Mouse (Mus musculus) ES-Bruce4 (cell line): Measurements from ENCODE around the gene Cldn10. TPM values are rescaled to one million over a fixed set of nuclear protein-coding genes. Genes with fewer than 3 reads are reported as not detected.
A peak's percentile ranks its signal among the peaks of the same experiment; 100 is the strongest.
"Not testable (repeated sequence)": the region's sequence is repeated elsewhere in the genome, so short reads cannot be mapped to it uniquely, and the experiment has no call there.

Source experiments
- H3K27ac ChIP-seq: 2 replicates; pipeline ENCODE4 v1.5.1; 2012; ENCODE audit warnings: low read length, inconsistent platforms; ENCODE audit not compliant: insufficient read depth
- H3K27me3 ChIP-seq: 2 replicates; pipeline ENCODE4 v1.6.1; 2012; ENCODE audit warnings: mild to moderate bottlenecking, low read length, inconsistent platforms; ENCODE audit not compliant: control insufficient read depth, poor library complexity, insufficient read depth, severe bottlenecking
- H3K36me3 ChIP-seq: 2 replicates; pipeline ENCODE4 v1.6.1; 2012; ENCODE audit warnings: inconsistent platforms, mild to moderate bottlenecking, low read length, moderate library complexity; ENCODE audit not compliant: control insufficient read depth, poor library complexity, insufficient read depth, severe bottlenecking
- H3K4me1 ChIP-seq: one replicate; pipeline ENCODE4 v1.8.1; 2011; ENCODE audit warnings: low read length; ENCODE audit not compliant: control insufficient read depth, insufficient read depth
- H3K4me3 ChIP-seq: 2 replicates; pipeline ENCODE4 v1.5.1; 2011; ENCODE audit warnings: low read depth, mild to moderate bottlenecking, low read length
- H3K9ac ChIP-seq: 2 replicates; pipeline ENCODE4 v1.6.1; 2012; ENCODE audit warnings: low read depth, mild to moderate bottlenecking, inconsistent platforms; ENCODE audit not compliant: poor library complexity, severe bottlenecking
- H3K9me3 ChIP-seq: replicated peaks from 2 replicates; pipeline ENCODE4 v1.6.1; 2012; ENCODE audit warnings: mild to moderate bottlenecking, low read length, inconsistent platforms; ENCODE audit not compliant: control insufficient read depth, poor library complexity, insufficient read depth, severe bottlenecking
- CTCF ChIP-seq: IDR thresholded peaks from one replicate; pipeline ENCODE4 v1.8.1; 2011; ENCODE audit warnings: low read depth, low read length
- EP300 ChIP-seq: IDR thresholded peaks from 2 replicates; pipeline ENCODE4 v1.6.1; 2011; ENCODE audit warnings: low read depth, low read length; ENCODE audit not compliant: insufficient read depth
- POLR2A ChIP-seq: IDR thresholded peaks from one replicate; pipeline ENCODE4 v1.8.1; 2011; ENCODE audit warnings: low read length; ENCODE audit not compliant: insufficient read depth
- polyA plus RNA-seq: library from polyadenylated mRNA; stranded (reverse); fragments of >200 nt; gene quantifications from 2 replicates; pipeline ENCODE4 v1.2.4, GENCODE M21; 2011; ENCODE audit warnings: low read depth; ENCODE audit not compliant: missing spikeins, insufficient read depth, insufficient read length

Cldn10 gene
- polyA plus RNA-seq, 1 experiment = not detected

DNA sequence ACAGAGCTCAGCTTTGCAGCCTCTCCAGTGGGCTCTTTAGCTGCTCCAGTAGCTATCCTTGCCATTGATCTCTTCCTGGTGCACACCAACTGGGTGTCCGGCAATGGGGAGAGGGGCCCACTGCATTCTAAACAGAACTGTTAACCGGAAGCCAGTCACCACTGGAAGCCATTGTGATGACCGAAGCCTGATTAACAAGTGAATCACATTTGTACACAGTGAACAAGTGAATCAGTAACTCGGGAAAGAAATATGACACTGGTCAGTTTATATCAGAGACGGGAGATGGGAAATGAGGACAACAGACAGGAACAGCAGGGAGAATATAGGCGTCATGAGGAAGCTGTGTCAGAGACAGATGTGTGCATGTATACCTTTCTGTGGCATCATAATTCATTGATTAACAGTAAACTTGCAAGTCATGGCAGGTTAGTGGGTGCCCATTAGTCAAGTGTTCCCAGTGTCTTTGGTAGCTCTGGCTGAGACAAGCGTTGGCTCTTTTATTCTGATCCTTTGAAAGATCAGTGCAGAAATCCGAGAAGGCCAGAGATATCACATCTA, 36.4 kb upstream of the Cldn10 start:
- no peaks in the 10 kb centered on the region for H3K27me3 ChIP-seq
- peak overlapping the region; percentile 74 for H3K27ac ChIP-seq
- peaks cover 4% of the 10 kb centered on the region; the same call in 1 of the 2 replicates for H3K9me3 ChIP-seq
- H3K36me3 ChIP-seq = no peaks in the 10 kb centered on the region
- TF ChIP-seq EP300 (peak; percentile 95), POLR2A (no peak), CTCF (no peak)
- H3K4me1 ChIP-seq = peaks cover 7% of the 10 kb centered on the region
- no peak overlapping the region for H3K9ac ChIP-seq
- no peak overlapping the region for H3K4me3 ChIP-seq

DNA sequence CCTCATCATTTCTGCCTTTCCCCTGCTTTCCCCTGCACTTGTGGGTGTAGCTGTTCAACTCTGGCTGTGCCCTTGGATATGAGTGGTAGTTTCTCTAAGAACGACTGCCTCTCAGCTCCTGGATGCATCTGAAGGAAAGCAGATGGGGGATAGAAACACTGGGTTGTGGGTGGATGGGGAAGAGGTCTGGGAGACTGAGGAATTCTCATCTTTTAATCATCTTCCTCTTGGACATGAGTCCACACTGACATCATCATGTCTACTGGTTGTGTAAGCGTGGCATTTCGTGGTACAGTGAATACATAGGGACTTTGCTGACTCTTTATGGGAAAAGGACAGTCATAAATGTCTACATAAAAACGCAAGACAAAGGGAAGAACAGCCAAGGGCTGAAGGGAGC, 31.7 kb upstream of the Cldn10 start:
- TF ChIP-seq POLR2A (no peak), CTCF (no peak), EP300 (no peak)
- no peaks in the 10 kb centered on the region for H3K36me3 ChIP-seq

DNA sequence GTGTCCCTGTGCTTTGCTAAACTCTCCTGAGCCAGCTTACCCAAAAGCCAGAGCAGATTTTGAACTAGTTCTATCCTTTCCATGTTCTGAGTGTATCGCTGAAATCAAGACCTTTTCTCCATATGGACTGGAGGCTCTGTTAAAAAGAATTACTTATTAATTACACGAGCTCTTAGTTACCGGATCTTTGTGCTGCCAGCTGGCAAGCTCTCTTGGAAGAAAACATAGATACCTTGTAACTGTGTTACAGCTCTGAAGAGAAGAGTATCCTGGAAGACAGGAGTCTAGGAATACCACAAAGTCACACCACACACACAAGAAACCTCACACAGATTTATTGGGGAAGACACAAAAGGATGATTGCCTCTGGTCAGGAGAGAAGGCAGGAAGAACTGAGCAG, 31.1 kb upstream of the Cldn10 start:
- no peaks in the 10 kb centered on the region for H3K36me3 ChIP-seq
- no peak overlapping the region for H3K27ac ChIP-seq
- H3K27me3 ChIP-seq = no peaks in the 10 kb centered on the region
- H3K4me3 ChIP-seq = no peak overlapping the region
- H3K9ac ChIP-seq = no peak overlapping the region
- TF ChIP-seq CTCF = no peak
- no peak for TF ChIP-seq EP300
- TF ChIP-seq POLR2A = no peak
- no peaks in the 10 kb centered on the region for H3K4me1 ChIP-seq
- no peaks in the 10 kb centered on the region for H3K9me3 ChIP-seq

More for the DNA sequence above, 31.7 kb upstream of the Cldn10 start:
- Histone ChIP-seq H3K9ac (no peak overlapping the region), H3K4me3 (no peak overlapping the region), H3K27ac (no peak overlapping the region; the same call in 1 of the 2 replicates), H3K9me3 (no peaks in the 10 kb centered on the region), H3K4me1 (no peaks in the 10 kb centered on the region), H3K27me3 (no peaks in the 10 kb centered on the region)

DNA sequence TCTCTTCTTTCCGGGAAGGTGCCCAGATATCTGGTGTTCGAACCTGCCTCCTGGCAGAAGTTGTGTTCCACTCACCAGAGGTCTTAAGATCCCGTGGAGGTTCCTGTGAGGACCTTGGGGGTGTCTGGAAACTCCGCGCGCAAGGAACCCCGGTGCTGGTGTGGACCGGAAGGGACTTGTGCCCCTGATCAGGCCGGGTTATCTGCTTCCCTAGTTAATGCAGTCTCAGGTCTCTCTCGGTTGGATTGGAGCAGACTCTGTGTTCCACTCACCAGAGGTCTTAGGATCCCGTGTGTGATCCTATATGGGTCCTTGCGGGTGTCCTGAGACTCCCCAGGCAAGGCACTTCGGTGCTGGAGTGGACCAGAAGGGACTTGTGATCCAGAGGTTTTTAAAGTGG, 24.3 kb upstream of the Cldn10 start:
- H3K4me3 ChIP-seq, H3K9ac ChIP-seq, H3K4me1 ChIP-seq, H3K27me3 ChIP-seq, H3K9me3 ChIP-seq, H3K27ac ChIP-seq, H3K36me3 ChIP-seq: not testable (repeated sequence)

DNA sequence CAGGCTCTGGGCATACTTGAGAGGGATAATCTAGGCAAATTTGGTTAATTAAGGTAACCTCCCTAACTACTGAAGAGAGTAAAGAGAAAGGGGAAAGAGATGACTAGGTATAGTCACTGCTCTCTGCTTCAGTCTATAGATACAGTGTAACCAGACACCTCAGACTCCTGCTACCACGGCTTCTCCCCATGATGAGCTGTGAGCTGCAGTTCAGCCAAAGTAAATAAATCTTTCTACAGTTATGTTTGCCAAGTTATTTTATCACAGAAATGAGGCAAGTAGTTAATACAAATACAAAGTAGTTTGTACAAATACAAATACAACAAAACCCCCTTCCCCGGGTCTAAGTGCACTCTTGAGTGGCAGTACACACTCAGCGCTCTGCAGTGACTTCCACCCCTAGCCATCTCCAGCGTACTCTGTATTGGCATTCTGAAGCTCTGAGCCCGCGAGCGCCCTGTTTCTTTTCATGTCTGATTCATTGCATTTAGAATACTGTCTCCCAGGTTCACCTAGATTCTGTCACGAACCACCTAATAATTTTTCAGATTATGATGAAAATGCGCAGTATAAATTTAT, 23.7 kb upstream of the Cldn10 start:
- Histone ChIP-seq H3K4me3 (no peak overlapping the region), H3K4me1 (peaks cover 1% of the 10 kb centered on the region), H3K9ac (no peak overlapping the region), H3K27me3 (no peaks in the 10 kb centered on the region), H3K27ac (no peak overlapping the region), H3K36me3 (no peaks in the 10 kb centered on the region), H3K9me3 (peaks cover 8% of the 10 kb centered on the region)
- no peak for TF ChIP-seq EP300
- TF ChIP-seq POLR2A = no peak
- no peak for TF ChIP-seq CTCF

DNA sequence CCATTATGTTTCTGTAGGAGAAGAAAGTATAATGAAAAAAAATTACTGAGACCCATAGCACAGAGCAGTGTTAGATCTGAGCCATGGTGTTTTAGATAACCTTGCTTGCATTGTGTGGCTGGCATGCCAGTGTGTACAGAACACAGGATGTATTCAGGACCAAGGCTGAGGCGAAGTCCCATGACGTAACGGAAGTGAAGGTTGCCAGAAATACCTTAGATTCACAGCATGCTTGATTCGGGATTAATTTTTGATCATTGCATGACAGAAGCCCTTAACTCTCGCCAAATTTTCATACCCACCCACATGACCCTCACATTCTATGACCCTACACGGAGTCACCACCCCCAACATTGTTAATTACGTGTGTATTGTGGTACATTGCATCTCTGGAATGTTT, 22.4 kb upstream of the Cldn10 start:
- Histone ChIP-seq H3K4me3 (no peak overlapping the region), H3K36me3 (no peaks in the 10 kb centered on the region), H3K9me3 (peaks cover 8% of the 10 kb centered on the region), H3K4me1 (peaks cover 1% of the 10 kb centered on the region), H3K27me3 (no peaks in the 10 kb centered on the region), H3K9ac (no peak overlapping the region), H3K27ac (no peak overlapping the region)
- TF ChIP-seq CTCF (no peak), EP300 (no peak), POLR2A (no peak)
